Mouse (Mus musculus) megakaryocyte, embryonic 14.5 days (primary cell): Measurements from ENCODE around the gene Wdfy4. TPM values are rescaled to one million over a fixed set of nuclear protein-coding genes. Genes with fewer than 3 reads are reported as not detected.

Experiments
- H3K27me3 ChIP-seq: replicated peaks from 2 replicates; pipeline ENCODE3; 2012; ENCODE audit warnings: inconsistent platforms
- H3K36me3 ChIP-seq: replicated peaks from 2 replicates; pipeline ENCODE3; 2012; ENCODE audit warnings: low read length, inconsistent platforms, mixed read lengths
- H3K4me1 ChIP-seq: 2 replicates; pipeline ENCODE4 v1.6.1; 2012; ENCODE audit warnings: inconsistent platforms
- H3K4me3 ChIP-seq: replicated peaks from 2 replicates; pipeline ENCODE3; 2012; ENCODE audit warnings: moderate library complexity, mild to moderate bottlenecking, inconsistent platforms
- H3K9me3 ChIP-seq: 2 replicates; pipeline ENCODE4 v1.6.1; 2012; ENCODE audit warnings: inconsistent platforms
- FLI1 ChIP-seq: IDR thresholded peaks from 2 replicates; pipeline ENCODE4 v1.6.1; 2012; ENCODE audit warnings: low read length, inconsistent platforms, mixed read lengths
- GATA1 ChIP-seq: IDR thresholded peaks from 3 replicates; pipeline ENCODE4 v1.6.1; 2012; ENCODE audit warnings: mixed read lengths, low read length, inconsistent platforms, borderline replicate concordance
- polyA plus RNA-seq: library from polyadenylated mRNA; stranded (reverse); fragments of >175 nt; gene quantifications from 2 replicates; pipeline ENCODE4 v1.2.3, GENCODE M21; 2012; ENCODE audit warnings: low replicate concordance; ENCODE audit not compliant: insufficient read depth

The Wdfy4 gene
- polyA plus RNA-seq, 1 experiment, result 4.5 TPM

DNA sequence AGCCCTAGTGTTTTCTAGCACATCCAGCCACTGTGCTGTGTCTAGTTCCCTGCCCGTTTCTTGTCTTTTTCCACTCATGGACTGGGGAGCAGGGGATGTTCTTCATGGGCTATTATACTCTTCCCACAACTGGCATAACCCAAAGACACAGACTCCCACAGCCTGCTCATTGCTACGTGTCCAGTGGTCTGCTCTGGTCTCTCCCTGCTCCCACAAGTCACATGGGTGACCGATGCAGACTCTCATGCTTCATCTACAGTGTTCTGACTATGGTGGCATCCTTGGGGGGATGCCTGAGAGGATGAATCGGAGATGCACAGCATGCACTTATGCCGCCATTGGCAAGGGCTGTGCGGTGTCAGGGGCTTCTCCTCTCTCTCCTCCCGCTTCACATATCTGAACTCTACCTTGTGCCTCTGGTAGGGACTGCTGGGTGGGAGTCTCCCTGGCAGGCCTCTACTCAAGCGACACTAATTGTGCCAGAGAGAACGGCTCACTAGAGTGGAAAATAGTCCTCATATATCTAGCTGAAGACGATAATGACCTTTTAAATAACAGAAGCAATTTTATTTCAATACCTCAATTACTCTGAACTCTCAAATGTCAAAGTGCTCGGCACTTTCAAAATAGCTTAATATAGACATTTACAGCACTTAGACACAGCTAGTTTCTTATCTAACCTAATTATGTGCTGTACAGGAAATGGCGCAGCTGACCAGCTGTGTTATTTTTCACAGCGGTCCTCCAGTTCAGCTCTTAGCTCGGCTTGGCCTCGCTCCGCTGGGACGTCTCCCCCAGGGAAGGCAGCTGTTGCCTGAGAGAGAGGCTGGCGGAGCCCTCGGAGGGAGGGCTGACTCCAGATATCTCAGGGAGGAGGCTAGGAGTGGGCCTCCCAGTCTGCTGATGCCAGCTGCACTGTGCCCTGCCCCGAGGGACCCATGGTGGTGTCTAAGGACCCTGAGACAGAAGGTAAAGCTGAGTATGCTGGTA is 234.7 kb downstream of the Wdfy4 start:
- Histone ChIP-seq H3K9me3 (no peaks in the 10 kb centered on the region), H3K4me1 (peaks cover 14% of the 10 kb centered on the region), H3K27me3 (peaks cover 56% of the 10 kb centered on the region), H3K36me3 (no peaks in the 10 kb centered on the region), H3K4me3 (peak overlapping the region; percentile 40)
- TF ChIP-seq GATA1 (no peak), FLI1 (no peak)

DNA sequence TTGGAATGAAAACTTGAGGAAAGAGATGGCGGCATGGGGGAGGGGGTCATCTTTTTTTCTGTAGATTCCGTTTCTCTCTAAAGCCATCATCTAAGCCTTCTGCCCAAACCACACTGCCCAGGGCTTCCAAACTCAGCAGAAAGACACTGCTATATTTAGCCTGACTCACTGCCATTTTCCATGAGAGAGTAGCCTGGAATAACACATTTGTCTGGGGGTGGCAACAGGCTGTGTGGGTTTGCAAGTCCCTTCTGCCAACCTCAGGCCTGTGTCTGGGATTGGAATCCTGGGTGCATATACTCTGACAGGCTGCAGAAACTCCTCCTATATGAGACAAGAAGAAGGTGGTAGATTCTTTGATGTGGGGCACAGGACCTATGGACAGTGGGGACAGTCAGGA is 237.8 kb downstream of the Wdfy4 start:
- no peak overlapping the region for H3K4me3 ChIP-seq
- H3K36me3 ChIP-seq, result no peaks in the 10 kb centered on the region
- H3K4me1 ChIP-seq, result peaks cover 14% of the 10 kb centered on the region
- no peaks in the 10 kb centered on the region for H3K9me3 ChIP-seq
- TF ChIP-seq GATA1 (no peak), FLI1 (no peak)
- peaks cover 63% of the 10 kb centered on the region for H3K27me3 ChIP-seq

DNA sequence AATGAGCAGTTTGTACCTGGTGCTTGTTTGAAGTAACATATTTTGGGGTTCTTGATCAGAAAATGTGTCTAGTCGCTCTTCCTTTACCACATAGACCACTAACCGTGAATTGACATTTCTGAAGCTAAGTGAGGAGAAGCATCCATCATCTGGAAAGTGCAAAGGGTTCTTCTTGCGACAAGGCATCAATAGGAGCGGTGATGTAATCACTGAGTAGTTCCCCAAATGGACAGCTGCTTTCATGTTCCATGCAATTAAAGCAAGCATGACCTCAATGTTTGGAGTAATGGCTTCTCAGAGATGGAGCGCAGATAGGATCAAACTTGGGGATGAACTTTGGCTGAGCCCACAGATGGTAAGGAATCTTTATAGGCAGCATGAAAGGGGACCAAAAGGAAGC is 246.1 kb downstream of the Wdfy4 start:
- Histone ChIP-seq H3K27me3 (peaks cover 41% of the 10 kb centered on the region), H3K4me3 (no peak overlapping the region), H3K9me3 (no peaks in the 10 kb centered on the region)

DNA sequence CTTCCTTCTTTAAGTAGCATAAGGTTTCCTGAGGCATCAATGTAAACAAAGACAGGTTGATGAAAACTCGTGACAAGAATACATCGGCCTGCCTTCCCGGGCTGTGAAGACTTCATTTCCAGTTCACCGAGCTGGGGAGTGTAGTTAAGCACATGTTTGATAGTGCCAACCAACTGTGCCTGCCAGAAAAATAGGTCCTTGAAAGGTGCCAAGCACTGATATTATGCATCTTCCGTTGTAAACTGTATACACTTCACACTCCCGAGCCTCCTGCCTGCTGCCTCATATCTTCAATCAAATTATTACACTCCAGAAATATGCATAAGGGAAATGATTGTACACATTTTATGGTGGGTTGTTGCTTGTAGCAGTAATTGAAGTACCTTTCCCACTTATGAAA is 251.2 kb downstream of the Wdfy4 start:
- Histone ChIP-seq H3K9me3 (no peaks in the 10 kb centered on the region), H3K4me3 (no peak overlapping the region), H3K4me1 (peaks cover 11% of the 10 kb centered on the region; the same call in 1 of the 2 replicates), H3K27me3 (peaks cover 45% of the 10 kb centered on the region), H3K36me3 (no peaks in the 10 kb centered on the region)
- TF ChIP-seq FLI1 (no peak), GATA1 (no peak)

More for the DNA sequence above, 246.1 kb downstream of the Wdfy4 start:
- no peaks in the 10 kb centered on the region for H3K4me1 ChIP-seq
- TF ChIP-seq GATA1 (no peak), FLI1 (no peak)
- no peaks in the 10 kb centered on the region for H3K36me3 ChIP-seq

DNA sequence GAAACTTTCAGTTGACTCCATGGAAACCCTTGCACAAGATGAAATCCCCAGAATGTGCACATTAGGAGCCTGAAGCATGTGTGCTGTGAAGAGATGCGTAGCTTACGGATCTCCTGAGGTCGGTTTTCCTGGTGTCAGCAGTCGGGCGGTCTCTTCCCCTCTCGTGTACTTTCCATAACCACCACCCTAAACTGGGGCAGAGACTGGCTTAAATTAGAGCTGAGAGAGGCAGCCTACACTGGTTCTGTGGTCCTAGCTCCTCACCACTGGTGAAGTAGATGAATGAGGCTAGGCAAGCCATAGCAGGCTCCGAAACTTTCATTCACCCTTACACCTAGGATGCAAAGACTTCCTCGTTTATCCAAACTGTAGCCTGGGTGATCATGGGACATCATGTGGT is 253.1 kb downstream of the Wdfy4 start:
- TF ChIP-seq FLI1 (no peak), GATA1 (no peak)
- H3K36me3 ChIP-seq, result no peaks in the 10 kb centered on the region
- peaks cover 11% of the 10 kb centered on the region; the same call in 1 of the 2 replicates for H3K4me1 ChIP-seq
- no peaks in the 10 kb centered on the region for H3K9me3 ChIP-seq
- H3K4me3 ChIP-seq, result no peak overlapping the region
- H3K27me3 ChIP-seq, result peaks cover 48% of the 10 kb centered on the region

DNA sequence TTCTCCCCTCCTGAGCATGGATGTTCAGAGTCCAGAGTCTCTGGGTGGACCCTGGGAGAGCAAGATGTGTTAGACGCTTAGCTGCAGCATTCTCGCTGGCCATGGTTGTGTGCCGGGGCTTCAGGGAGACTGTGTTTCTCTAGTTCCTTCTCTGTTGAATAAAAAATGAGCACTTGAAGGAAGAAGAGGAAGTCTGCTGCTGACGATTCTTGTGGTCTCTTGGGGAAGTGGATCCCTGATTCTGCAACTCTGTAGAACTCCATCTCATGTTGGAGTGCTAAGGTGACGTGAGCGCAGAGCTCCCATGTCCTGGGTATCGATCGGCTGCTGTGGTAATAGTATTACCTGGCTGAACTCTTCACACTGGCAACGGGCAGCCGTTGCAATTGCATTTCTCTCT is 253.6 kb downstream of the Wdfy4 start:
- Histone ChIP-seq H3K27me3 (peaks cover 48% of the 10 kb centered on the region), H3K36me3 (no peaks in the 10 kb centered on the region), H3K4me3 (no peak overlapping the region), H3K9me3 (no peaks in the 10 kb centered on the region), H3K4me1 (peaks cover 11% of the 10 kb centered on the region; the same call in 1 of the 2 replicates)
- TF ChIP-seq FLI1 (no peak), GATA1 (no peak)

DNA sequence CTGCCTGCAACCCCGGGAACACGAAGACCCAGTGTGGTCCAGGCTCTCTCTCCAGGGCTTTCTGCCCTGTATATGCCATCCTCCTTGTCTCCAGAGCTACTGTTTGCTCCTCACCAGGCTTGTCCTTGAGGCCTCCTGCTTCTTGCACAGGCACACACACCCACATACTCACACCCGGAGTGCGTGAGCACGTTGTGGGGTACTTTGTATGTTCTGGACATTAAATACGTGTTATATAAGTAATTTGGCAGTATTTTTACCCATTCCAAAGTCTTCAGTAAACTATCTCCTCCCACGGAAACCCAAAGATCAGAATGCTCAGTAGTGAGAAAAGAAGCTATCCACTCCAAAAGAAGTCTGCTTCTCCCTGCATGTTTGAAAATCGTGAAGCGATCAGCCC is 261.4 kb downstream of the Wdfy4 start:
- H3K4me3 ChIP-seq, result no peak overlapping the region
- no peaks in the 10 kb centered on the region for H3K9me3 ChIP-seq
- H3K4me1 ChIP-seq, result no peaks in the 10 kb centered on the region
- peaks cover 19% of the 10 kb centered on the region for H3K27me3 ChIP-seq
- no peaks in the 10 kb centered on the region for H3K36me3 ChIP-seq
- TF ChIP-seq GATA1 (no peak), FLI1 (no peak)

DNA sequence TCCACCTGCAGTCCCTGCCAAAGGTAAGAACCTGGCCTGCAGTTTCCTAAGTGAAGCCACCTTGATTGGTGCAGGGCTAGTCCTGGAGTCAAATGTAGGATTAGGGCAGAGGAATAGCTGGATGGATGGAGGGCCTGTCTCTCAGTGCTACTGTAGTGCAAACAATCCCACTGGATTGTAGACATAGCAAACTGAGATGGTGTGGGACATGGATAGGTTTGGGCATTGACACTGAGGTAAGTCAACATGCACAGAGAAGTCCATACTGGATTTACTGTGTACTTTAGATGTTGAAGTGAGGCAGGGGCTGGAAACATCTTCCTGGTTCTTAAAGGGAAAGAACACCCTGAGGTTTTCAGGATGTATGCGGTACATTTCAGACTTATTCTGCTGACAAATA is 267.4 kb downstream of the Wdfy4 start:
- no peak for TF ChIP-seq FLI1
- TF ChIP-seq GATA1, result no peak
- Histone ChIP-seq H3K4me1 (no peaks in the 10 kb centered on the region), H3K27me3 (peaks cover 10% of the 10 kb centered on the region), H3K36me3 (no peaks in the 10 kb centered on the region), H3K4me3 (no peak overlapping the region), H3K9me3 (no peaks in the 10 kb centered on the region)

DNA sequence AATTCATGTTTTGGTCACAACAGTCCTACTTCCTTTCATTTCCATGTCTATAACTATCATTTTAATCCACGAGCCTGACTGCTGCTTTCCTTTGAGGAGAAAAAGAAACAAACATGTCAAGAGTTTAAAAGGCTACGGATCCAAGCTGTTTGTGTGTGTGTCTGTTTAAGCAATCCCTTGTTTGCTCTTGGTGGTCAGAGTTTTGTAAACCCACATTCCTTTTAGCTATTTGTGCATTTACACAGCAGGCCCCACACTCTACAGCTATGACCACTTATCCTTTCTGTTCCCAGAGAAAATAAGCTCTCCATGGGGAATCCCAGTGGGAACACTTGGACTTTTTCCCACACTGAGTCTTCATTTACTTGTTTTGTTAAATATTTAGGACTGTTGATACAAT is 269.9 kb downstream of the Wdfy4 start:
- Histone ChIP-seq H3K36me3 (no peaks in the 10 kb centered on the region), H3K4me3 (no peak overlapping the region), H3K27me3 (peaks cover 12% of the 10 kb centered on the region), H3K9me3 (no peaks in the 10 kb centered on the region), H3K4me1 (no peaks in the 10 kb centered on the region)
- TF ChIP-seq FLI1 (no peak), GATA1 (no peak)

DNA sequence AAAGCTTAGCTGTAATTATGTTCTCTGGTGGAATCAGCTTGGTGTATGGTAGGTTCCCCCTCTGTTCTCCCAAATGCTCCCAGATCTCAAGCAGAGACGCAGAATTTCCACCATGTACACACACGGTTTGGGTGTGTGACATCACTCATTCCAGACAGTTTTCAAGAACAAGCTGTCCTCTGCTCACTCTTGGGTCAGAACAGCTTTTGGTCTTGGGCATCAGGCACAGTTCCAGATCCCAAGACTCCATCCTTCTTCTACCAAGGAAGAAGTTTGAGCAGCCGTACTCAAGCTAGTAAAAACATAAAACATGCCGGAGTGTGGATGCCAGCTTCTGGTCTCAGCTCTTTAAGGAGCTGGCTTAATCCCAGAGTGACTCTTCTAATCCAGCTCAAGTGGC is 274.1 kb downstream of the Wdfy4 start:
- Histone ChIP-seq H3K4me3 (no peak overlapping the region), H3K4me1 (no peaks in the 10 kb centered on the region; the same call in 1 of the 2 replicates), H3K9me3 (no peaks in the 10 kb centered on the region), H3K36me3 (no peaks in the 10 kb centered on the region), H3K27me3 (peaks cover 8% of the 10 kb centered on the region)
- no peak for TF ChIP-seq FLI1
- TF ChIP-seq GATA1, result no peak

Other genes with a start within 250 kb of the Wdfy4 start
- gene Lrrc18, start 194.1 kb downstream of the Wdfy4 start, polyA plus RNA-seq, result not detected in 2 replicates
- gene Arhgap22, start 28.5 kb upstream of the Wdfy4 start, polyA plus RNA-seq, result 1.5 and 6.5 TPM in 2 replicates